Mouse (Mus musculus): Measurements from ENCODE around the gene Inpp5k. TPM values are rescaled to one million over a fixed set of nuclear protein-coding genes. Genes with fewer than 3 reads are reported as not detected.

Gene Inpp5k
- polyA plus RNA-seq, 1 experiment from 2014 or later = 28.8 TPM

DNA sequence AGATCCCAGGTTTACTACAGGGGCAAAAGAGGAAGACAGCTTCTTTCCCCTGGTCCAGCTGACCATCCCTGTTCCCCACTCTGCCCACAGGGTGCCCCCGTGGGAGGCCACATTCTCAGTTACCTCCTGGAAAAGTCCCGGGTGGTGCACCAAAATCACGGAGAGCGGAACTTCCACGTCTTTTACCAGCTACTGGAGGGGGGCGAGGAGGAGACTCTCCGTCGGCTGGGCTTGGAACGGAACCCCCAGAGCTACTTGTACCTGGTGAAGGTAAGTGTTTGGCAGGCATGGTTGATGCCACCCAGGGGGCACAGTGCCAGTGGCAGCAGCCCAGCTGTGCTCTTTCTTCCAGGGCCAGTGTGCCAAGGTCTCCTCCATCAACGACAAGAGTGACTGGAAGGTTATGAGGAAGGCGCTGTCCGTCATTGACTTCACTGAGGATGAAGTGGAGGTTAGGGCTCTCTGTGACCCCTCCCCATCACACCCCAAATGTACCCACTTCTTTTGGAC lies 29.3 kb downstream of the Inpp5k start:
- Histone ChIP-seq H3K4me1 (replicated peaks; ENCODE audit: control insufficient read depth, insufficient read depth, low read length) (peaks cover 4% of the 10 kb centered on the region; the same call in 1 of the 2 replicates), H3K4me2 (replicated peaks; ENCODE audit: low read depth, low read length) (no peak overlapping the region), H3K4me3 (ENCODE audit: low read depth, low read length) (no peak overlapping the region), H3K9ac (ENCODE audit: low read depth, low read length) (no peak overlapping the region), H3K36me3 (ENCODE audit: control insufficient read depth, insufficient read depth, low read length) (no peaks in the 10 kb centered on the region), H3K9me3 (ENCODE audit: control insufficient read depth, low read length) (no peaks in the 10 kb centered on the region), H3K27me3 (ENCODE audit: control insufficient read depth, insufficient read depth, low read length) (peaks cover 6% of the 10 kb centered on the region), H3K27ac (ENCODE audit: low read depth, low read length) (no peak overlapping the region)
- ATAC-seq (ENCODE audit: low FRiP score) = no peak
- DNase-seq (ENCODE audit: low spot score) = no peak
- WGBS = 91% methylated on average over 12 of the region's 12 CpGs

DNA sequence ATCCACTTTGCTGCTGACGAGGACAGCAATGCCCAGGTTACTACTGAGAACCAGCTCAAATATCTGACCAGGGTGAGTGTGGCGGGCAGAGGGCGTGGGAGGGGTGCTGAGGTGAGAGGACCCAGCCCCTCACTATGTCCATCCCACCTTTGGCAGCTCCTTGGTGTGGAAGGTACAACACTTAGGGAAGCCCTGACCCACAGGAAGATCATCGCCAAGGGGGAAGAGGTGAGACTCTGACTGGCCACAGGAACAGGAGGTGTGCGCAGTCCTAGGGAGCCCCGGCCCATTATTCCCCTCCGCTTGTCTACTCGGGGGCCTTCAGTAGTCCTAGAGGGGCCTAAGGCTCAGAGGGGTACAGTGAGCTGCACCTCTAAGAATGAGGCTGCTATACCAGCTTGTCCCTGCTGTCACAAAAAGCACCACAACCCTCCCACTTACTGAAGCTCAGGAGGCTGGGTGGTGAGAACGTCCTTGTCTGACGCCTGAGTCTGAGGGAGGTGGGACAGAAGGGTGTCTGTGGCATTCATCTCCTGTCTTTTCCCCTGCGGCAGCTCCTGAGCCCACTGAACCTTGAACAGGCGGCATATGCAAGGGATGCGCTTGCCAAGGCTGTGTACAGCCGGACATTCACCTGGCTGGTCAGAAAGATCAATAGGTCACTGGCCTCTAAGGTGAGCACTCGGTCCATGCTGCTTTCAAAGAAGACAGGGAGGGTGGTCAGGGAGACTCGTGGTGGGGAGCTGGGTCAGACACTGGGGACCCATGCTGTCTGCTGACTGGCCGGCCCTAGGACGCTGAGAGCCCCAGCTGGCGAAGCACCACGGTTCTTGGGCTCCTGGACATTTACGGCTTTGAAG lies 30.4 kb downstream of the Inpp5k start:
- Histone ChIP-seq H3K36me3 (ENCODE audit: control insufficient read depth, insufficient read depth, low read length) (no peaks in the 10 kb centered on the region), H3K9ac (ENCODE audit: low read depth, low read length) (no peak overlapping the region), H3K27ac (ENCODE audit: low read depth, low read length) (no peak overlapping the region), H3K9me3 (ENCODE audit: control insufficient read depth, low read length) (no peaks in the 10 kb centered on the region), H3K4me2 (replicated peaks; ENCODE audit: low read depth, low read length) (no peak overlapping the region), H3K27me3 (ENCODE audit: control insufficient read depth, insufficient read depth, low read length) (peaks cover 4% of the 10 kb centered on the region; the same call in 1 of the 2 replicates), H3K4me1 (replicated peaks; ENCODE audit: control insufficient read depth, insufficient read depth, low read length) (peaks cover 4% of the 10 kb centered on the region; the same call in 1 of the 2 replicates), H3K4me3 (ENCODE audit: low read depth, low read length) (no peak overlapping the region)
- no peak for DNase-seq (ENCODE audit: low spot score)
- no peak for ATAC-seq (ENCODE audit: low FRiP score)
- 89% methylated on average over 21 of the region's 21 CpGs for WGBS

DNA sequence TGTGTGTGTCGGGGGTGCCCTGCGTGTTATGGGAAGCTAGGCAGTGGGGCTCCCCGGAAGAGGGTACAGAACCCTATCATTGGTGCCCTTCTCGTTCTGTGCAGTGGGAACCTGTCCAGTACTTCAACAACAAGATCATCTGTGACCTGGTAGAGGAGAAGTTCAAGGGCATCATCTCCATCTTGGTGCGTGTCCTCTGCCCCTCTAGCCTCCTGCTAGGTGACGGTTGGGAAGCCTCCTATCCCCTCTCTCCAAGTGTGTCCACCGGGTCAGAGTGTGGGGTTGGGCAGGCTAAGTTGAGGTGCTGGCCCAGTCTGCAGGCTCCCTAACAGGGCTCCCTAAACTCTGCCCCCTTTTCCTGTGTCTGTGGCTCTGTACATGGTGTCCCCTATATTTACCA lies 31.3 kb downstream of the Inpp5k start:
- Histone ChIP-seq H3K9me3 (ENCODE audit: control insufficient read depth, low read length) (no peaks in the 10 kb centered on the region), H3K27me3 (ENCODE audit: control insufficient read depth, insufficient read depth, low read length) (no peaks in the 10 kb centered on the region), H3K4me1 (replicated peaks; ENCODE audit: control insufficient read depth, insufficient read depth, low read length) (no peaks in the 10 kb centered on the region), H3K4me3 (ENCODE audit: low read depth, low read length) (no peak overlapping the region), H3K27ac (ENCODE audit: low read depth, low read length) (no peak overlapping the region), H3K9ac (ENCODE audit: low read depth, low read length) (no peak overlapping the region), H3K36me3 (ENCODE audit: control insufficient read depth, insufficient read depth, low read length) (no peaks in the 10 kb centered on the region), H3K4me2 (replicated peaks; ENCODE audit: low read depth, low read length) (no peak overlapping the region)
- 94% methylated on average over 7 of the region's 7 CpGs for WGBS
- DNase-seq (ENCODE audit: low spot score) (no peak), ATAC-seq (ENCODE audit: low FRiP score) (no peak)

DNA sequence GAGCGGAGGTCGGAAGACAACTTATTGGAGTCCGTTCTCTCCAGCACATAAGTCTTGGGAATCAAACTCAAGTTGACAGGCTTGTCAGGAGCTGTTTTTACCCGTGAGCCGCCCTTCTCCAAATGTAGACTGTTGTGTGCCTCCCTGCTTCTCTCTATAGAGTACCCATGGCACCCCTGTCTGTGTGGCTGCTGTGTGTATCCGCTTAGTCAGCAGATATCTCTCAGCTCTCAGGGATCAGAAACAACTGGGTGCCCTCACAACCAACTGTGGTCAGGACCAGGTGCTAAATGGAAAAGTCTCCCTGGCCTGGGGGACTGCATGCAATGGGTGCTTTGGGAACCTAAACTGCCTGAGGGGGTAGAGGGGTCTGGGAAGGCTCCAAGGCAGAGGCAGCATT lies 35.5 kb downstream of the Inpp5k start:
- Histone ChIP-seq H3K36me3 (ENCODE audit: control insufficient read depth, insufficient read depth, low read length) (no peaks in the 10 kb centered on the region), H3K9me3 (ENCODE audit: control insufficient read depth, low read length) (no peaks in the 10 kb centered on the region), H3K9ac (ENCODE audit: low read depth, low read length) (no peak overlapping the region), H3K27me3 (ENCODE audit: control insufficient read depth, insufficient read depth, low read length) (no peaks in the 10 kb centered on the region), H3K27ac (ENCODE audit: low read depth, low read length) (no peak overlapping the region), H3K4me2 (replicated peaks; ENCODE audit: low read depth, low read length) (no peak overlapping the region), H3K4me3 (ENCODE audit: low read depth, low read length) (no peak overlapping the region), H3K4me1 (replicated peaks; ENCODE audit: control insufficient read depth, insufficient read depth, low read length) (no peaks in the 10 kb centered on the region)
- ATAC-seq (ENCODE audit: low FRiP score) (no peak), DNase-seq (ENCODE audit: low spot score) (no peak)
- WGBS = 92% methylated on average over 6 of the region's 6 CpGs

DNA sequence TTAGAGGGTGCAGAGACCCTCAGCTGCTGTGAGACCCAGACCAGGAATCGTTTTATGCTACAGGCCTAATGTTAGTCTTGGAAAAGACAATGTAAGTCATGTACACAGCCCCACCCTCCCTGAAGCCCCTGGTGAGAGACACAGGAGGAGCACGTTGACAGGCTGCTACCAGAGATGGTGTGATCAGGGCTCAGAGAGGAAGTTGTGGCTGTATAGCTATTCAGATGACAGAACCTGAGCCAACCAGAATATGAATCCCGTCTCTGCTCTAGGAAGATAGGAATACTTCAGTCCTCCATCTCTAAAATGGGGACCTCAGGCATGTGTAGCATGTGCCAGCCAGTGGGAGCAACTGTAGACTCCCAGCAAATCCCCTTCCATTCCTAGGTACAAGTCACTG lies 37.8 kb downstream of the Inpp5k start:
- H3K27ac ChIP-seq (ENCODE audit: low read depth, low read length) = no peak overlapping the region
- no peak overlapping the region for H3K4me2 ChIP-seq (replicated peaks; ENCODE audit: low read depth, low read length)
- no peak for ATAC-seq (ENCODE audit: low FRiP score)
- H3K36me3 ChIP-seq (ENCODE audit: control insufficient read depth, insufficient read depth, low read length) = no peaks in the 10 kb centered on the region
- WGBS = 87% methylated on average over 3 of the region's 3 CpGs
- H3K9me3 ChIP-seq (ENCODE audit: control insufficient read depth, low read length) = no peaks in the 10 kb centered on the region
- H3K9ac ChIP-seq (ENCODE audit: low read depth, low read length) = no peak overlapping the region
- no peak overlapping the region for H3K4me3 ChIP-seq (ENCODE audit: low read depth, low read length)
- H3K4me1 ChIP-seq (replicated peaks; ENCODE audit: control insufficient read depth, insufficient read depth, low read length) = no peaks in the 10 kb centered on the region
- no peak for DNase-seq (ENCODE audit: low spot score)
- no peaks in the 10 kb centered on the region for H3K27me3 ChIP-seq (ENCODE audit: control insufficient read depth, insufficient read depth, low read length)

DNA sequence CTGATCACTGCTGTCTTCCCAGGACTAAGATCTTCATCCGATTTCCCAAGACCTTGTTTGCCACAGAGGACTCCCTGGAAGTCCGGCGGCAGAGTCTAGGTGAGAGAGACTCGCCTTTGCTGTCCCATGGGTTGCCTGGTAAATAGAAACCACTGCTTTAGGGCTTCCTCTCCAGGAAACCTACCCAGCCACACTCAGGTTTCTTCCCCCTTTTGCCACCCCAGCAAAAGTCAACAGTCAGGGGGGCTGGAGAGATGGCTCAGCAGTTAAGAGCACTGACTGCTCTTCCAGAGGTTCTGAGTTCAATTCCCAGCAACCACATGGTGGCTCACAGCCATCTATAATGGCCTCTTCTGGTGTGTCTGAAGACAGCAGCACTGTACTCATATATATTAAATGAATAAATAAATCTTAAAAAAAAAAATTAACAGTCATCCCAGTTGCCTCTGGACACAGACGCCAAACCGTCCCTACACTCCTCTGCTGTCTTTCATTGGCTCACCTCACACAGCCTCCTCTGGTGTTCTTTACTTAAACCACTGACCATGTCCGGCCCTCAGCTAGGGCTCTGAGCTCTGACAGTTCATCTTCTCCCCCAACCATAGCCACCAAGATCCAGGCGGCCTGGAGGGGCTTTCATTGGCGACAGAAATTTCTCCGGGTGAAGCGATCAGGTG lies 38.5 kb downstream of the Inpp5k start:
- no peak for DNase-seq (ENCODE audit: low spot score)
- Histone ChIP-seq H3K4me2 (replicated peaks; ENCODE audit: low read depth, low read length) (no peak overlapping the region), H3K4me1 (replicated peaks; ENCODE audit: control insufficient read depth, insufficient read depth, low read length) (no peaks in the 10 kb centered on the region), H3K36me3 (ENCODE audit: control insufficient read depth, insufficient read depth, low read length) (no peaks in the 10 kb centered on the region), H3K27ac (ENCODE audit: low read depth, low read length) (no peak overlapping the region), H3K9me3 (ENCODE audit: control insufficient read depth, low read length) (no peaks in the 10 kb centered on the region), H3K9ac (ENCODE audit: low read depth, low read length) (no peak overlapping the region), H3K27me3 (ENCODE audit: control insufficient read depth, insufficient read depth, low read length) (no peaks in the 10 kb centered on the region), H3K4me3 (ENCODE audit: low read depth, low read length) (no peak overlapping the region)
- ATAC-seq (ENCODE audit: low FRiP score) = no peak
- WGBS = 85% methylated on average over 11 of the region's 11 CpGs

DNA sequence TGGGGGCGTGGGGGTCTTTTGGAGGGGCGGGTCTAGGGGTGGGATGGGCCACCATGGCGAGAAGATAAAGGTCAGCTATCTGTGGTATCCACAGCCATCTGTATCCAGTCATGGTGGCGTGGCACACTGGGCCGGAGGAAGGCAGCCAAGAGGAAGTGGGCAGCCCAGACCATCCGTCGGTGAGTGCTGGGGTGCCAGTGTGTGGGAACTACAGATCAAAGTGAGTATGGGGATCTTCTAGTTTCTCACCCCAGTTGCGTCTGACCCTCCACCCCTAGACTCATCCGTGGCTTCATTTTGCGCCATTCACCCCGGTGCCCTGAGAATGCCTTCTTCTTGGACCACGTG lies 39.0 kb downstream of the Inpp5k start:
- WGBS = 90% methylated on average over 12 of the region's 12 CpGs
- H3K4me3 ChIP-seq (ENCODE audit: low read depth, low read length) = no peak overlapping the region
- no peak overlapping the region for H3K27ac ChIP-seq (ENCODE audit: low read depth, low read length)
- no peaks in the 10 kb centered on the region for H3K36me3 ChIP-seq (ENCODE audit: control insufficient read depth, insufficient read depth, low read length)
- no peak overlapping the region for H3K9ac ChIP-seq (ENCODE audit: low read depth, low read length)
- ATAC-seq (ENCODE audit: low FRiP score) (no peak), DNase-seq (ENCODE audit: low spot score) (no peak)
- H3K4me1 ChIP-seq (replicated peaks; ENCODE audit: control insufficient read depth, insufficient read depth, low read length) = no peaks in the 10 kb centered on the region
- no peaks in the 10 kb centered on the region for H3K9me3 ChIP-seq (ENCODE audit: control insufficient read depth, low read length)
- H3K27me3 ChIP-seq (ENCODE audit: control insufficient read depth, insufficient read depth, low read length) = no peaks in the 10 kb centered on the region
- no peak overlapping the region for H3K4me2 ChIP-seq (replicated peaks; ENCODE audit: low read depth, low read length)

DNA sequence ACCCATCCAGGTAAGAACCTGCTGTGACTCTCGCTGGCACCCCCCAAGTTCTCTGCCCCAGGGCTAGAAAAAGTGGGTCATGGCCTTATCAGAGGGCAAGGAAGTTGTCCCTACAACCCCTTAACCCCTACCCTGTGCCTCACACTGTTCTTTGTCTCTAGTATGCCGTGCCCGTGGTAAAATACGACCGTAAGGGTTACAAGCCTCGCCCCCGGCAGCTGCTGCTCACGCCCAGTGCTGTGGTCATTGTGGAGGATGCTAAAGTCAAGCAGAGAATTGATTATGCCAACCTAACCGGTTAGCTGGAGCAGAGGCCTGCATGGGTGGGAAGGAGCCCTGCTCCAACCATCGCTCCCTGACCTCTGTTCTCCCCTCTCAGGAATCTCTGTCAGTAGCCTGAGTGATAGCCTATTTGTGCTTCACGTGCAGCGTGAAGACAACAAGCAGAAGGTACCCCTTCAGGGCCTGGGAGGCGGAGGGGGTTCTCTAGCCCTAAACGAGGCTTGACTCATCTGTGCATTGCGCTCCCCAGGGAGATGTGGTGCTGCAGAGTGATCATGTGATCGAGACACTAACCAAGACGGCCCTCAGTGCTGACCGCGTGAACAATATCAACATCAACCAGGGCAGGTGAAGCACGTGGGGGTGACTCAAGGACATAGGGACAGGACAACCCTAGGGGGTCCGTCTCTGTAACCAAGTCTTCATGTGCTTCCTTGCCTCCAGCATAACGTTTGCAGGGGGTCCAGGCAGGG lies 40.8 kb downstream of the Inpp5k start:
- 82% methylated on average over 22 of the region's 22 CpGs for WGBS
- H3K4me2 ChIP-seq (replicated peaks; ENCODE audit: low read depth, low read length) = no peak overlapping the region
- no peaks in the 10 kb centered on the region for H3K4me1 ChIP-seq (replicated peaks; ENCODE audit: control insufficient read depth, insufficient read depth, low read length)
- H3K9ac ChIP-seq (ENCODE audit: low read depth, low read length) = no peak overlapping the region
- ATAC-seq (ENCODE audit: low FRiP score) (no peak), DNase-seq (ENCODE audit: low spot score) (no peak)
- no peaks in the 10 kb centered on the region for H3K9me3 ChIP-seq (ENCODE audit: control insufficient read depth, low read length)
- H3K4me3 ChIP-seq (ENCODE audit: low read depth, low read length) = no peak overlapping the region
- no peaks in the 10 kb centered on the region for H3K36me3 ChIP-seq (ENCODE audit: control insufficient read depth, insufficient read depth, low read length)
- no peaks in the 10 kb centered on the region for H3K27me3 ChIP-seq (ENCODE audit: control insufficient read depth, insufficient read depth, low read length)
- H3K27ac ChIP-seq (ENCODE audit: low read depth, low read length) = no peak overlapping the region

Measured in hindbrain, embryonic 11.5 days (tissue).